12 mouse cellular contexts compared by ENCODE assay signal in the genomic region with DNA sequence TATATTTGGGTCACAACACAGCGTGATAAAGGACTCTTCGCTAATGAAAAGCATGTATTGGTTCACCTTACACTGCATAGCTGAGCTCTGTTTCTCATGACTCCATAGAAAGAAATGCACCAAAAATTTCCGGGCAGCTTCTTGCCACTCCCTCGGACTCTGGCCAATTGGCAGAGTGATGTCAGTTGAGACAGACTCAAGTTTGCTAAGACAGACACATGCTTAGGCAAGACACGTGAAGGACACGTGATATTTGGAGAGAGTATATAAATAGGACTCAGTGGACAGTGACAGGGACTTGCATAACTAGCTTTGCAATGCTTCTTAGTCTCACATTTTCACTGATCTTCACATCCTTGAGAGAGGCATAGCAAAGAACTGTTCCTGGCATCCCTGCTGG. TPM values are rescaled to one million over a fixed set of nuclear protein-coding genes. Genes with fewer than 3 reads are reported as not detected.
DNase-seq lines count a peak whose midpoint lies in the region; ATAC-seq and TF ChIP-seq lines count a peak whose summit lies in the region.
"Had no signal": no experiment of that assay in that cellular context is flagged by ENCODE, and none has a peak within 500 bp of the region (broad histone marks: within the 10 kb centered on the region; RNA-seq: fewer than 3 reads in every experiment).

No protein-coding gene starts in this region.

- WGBS in lung, adult 2 months = 72% methylated on average over 6 of the region's 6 CpGs

- no peaks in the 10 kb centered on the region for H3K4me1 ChIP-seq in lung, adult 2 months (ENCODE audit: control insufficient read depth, insufficient read depth, low read length)
- H3K4me1 ChIP-seq: embryonic facial prominence, embryonic 12.5 days; limb, embryonic 15.5 days had no signal

- intact Hi-C loops in gastrocnemius, adult 2 months (cut with DNase I) = no loop called here

- peak; percentile 61; the same call in 1 of the 2 replicates for ATAC-seq in cerebellum, adult (ENCODE audit: insufficient number of reproducible peaks, low FRiP score, low TSS enrichment)
- no peak for ATAC-seq in inflammation-experienced regulatory T-cells, adult 6 months

- no peak for TF ChIP-seq POLR2A in lung, adult 2 months (IDR thresholded peaks at IDR 0.05; ENCODE audit: borderline replicate concordance, extremely low read depth, low read depth, low read length)

- no peak for DNase-seq in cerebellum, postnatal 4 days (ENCODE audit: low spot score in 2 of 2)
- peak; percentile 63 to 68 for DNase-seq in lung, adult 18-20 months
- no peak for DNase-seq in lung, adult 2 months
- DNase-seq in gastrocnemius, adult 2 months = peak; percentile 80
- peak; percentile 82 for DNase-seq in skeletal muscle tissue, adult 2 months (ENCODE audit: low read depth, low spot score)
- no peak for DNase-seq in embryo, embryonic 11 days
- DNase-seq: right cerebral cortex, postnatal 25 days had no signal

- no peak overlapping the region for H3K4me3 ChIP-seq in lung, adult 2 months (replicated peaks; ENCODE audit: extremely low read depth, low read depth, low read length)
- no peak overlapping the region for H3K4me3 ChIP-seq in gastrocnemius, adult 2 months
- H3K4me3 ChIP-seq: embryonic facial prominence, embryonic 12.5 days; limb, embryonic 15.5 days had no signal

- TF ChIP-seq CTCF in lung, adult 2 months (IDR thresholded peaks at IDR 0.05; ENCODE audit: insufficient read depth, low read length) = no peak
- TF ChIP-seq CTCF in gastrocnemius, adult 2 months (IDR thresholded peaks at IDR 0.05) = no peak

- H3K27ac ChIP-seq in gastrocnemius, adult 2 months = peak overlapping the region; percentile 75
- H3K27ac ChIP-seq: embryonic facial prominence, embryonic 12.5 days; kidney, postnatal 0 days; limb, embryonic 15.5 days had no signal

RNA-seq across cellular contexts. Expression of gene Nlrc3, which starts 20.1 kb away (rescaled TPM):
- polyA plus RNA-seq in lung, adult 2 months (2012; rRNA removed) = 5.9 and 6.3 TPM in 2 replicates
- total RNA-seq in gastrocnemius, adult 2 months (2021) = 1 to 10 TPM; 1.6 to 4.4 TPM
- polyA plus RNA-seq in inflammation-experienced regulatory T-cells, adult 6 months (2017; shearing (Covaris generic)) = 10 to 100 TPM; 58.8 to 82.4 (median 67.8) TPM

RNA-seq across cellular contexts. Expression of gene Slx4, which starts 47.2 kb away (rescaled TPM):
- 16.3 and 17.2 TPM in 2 replicates for polyA plus RNA-seq in lung, adult 2 months (2012; rRNA removed)
- 1 to 10 TPM; 8.1 to 10.0 TPM for total RNA-seq in gastrocnemius, adult 2 months (2021)
- 10 to 100 TPM; 15.0 to 28.4 (median 15.6) TPM for polyA plus RNA-seq in inflammation-experienced regulatory T-cells, adult 6 months (2017; shearing (Covaris generic))

RNA-seq across cellular contexts. Expression of gene Cluap1, which starts 47.8 kb away (rescaled TPM):
- polyA plus RNA-seq in lung, adult 2 months (2012; rRNA removed) = 5.7 and 6.3 TPM in 2 replicates
- total RNA-seq in gastrocnemius, adult 2 months (2021) = 1 to 10 TPM; 8.0 to 9.1 TPM
- 10 to 100 TPM; 24.9 to 44.3 (median 33.9) TPM for polyA plus RNA-seq in inflammation-experienced regulatory T-cells, adult 6 months (2017; shearing (Covaris generic))

RNA-seq across cellular contexts. Expression of gene 1700037C18Rik, which starts 47.9 kb away (rescaled TPM):
- polyA plus RNA-seq in lung, adult 2 months (2012; rRNA removed) = 14.9 TPM in 2 replicates
- total RNA-seq in gastrocnemius, adult 2 months (2021) = 1 to 10 TPM; 1.9 to 2.0 TPM
- 10 to 100 TPM in 1 of 3 experiments, 1 to 10 TPM in 2; 7.4 to 11.7 (median 9.6) TPM for polyA plus RNA-seq in inflammation-experienced regulatory T-cells, adult 6 months (2017; shearing (Covaris generic))

Comparison
In these comparisons a context has a peak if more than half of its experiments do, and no peak if none do; other contexts are left out.
1. DNase-seq: peak in lung, adult 18-20 months (2 of 2), gastrocnemius, adult 2 months (single experiment) and skeletal muscle tissue, adult 2 months (single experiment); none in cerebellum, postnatal 4 days (0 of 2), lung, adult 2 months (single experiment) and embryo, embryonic 11 days (single experiment).